Mouse (Mus musculus): Measurements from ENCODE around the gene Fam32a. TPM values are rescaled to one million over a fixed set of nuclear protein-coding genes. Genes with fewer than 3 reads are reported as not detected.
A peak's percentile ranks its signal among the peaks of the same experiment; 100 is the strongest.

Gene Fam32a
- total RNA-seq, 2 experiments from 2014 or later: 7.8 to 9.5 TPM

DNA sequence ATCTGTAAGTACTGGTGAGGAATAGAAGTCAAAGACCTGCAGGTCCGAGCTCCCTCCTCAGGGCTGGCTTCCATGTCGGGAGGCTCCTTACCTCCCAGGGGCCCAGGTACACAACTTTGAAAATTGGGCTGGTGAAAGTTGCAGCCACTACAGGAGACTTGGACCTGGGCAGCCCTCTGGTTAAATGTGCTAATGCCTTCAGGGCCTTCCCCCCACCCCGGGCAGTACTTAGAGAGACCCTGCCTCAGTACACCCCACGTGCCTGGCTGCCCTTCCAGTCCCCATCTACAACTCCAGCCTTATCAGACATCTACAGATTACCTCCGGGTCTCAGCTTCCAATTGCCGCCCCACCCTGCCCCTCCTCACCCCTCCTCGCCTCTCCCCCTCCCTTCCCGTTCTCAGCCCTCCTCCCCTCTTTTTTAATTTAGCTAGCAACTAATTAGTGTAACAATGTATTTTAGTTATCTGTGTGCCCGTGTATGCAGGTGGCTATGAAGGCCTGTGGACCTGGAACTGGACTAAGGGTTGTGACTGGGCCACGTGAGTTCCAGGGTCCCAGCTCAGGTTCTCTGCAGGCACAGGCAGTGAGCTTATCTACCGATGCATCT, 51.6 kb downstream of the Fam32a start:
- intact Hi-C loops (cut with DNase I): no loop called here
- TF ChIP-seq CTCF (IDR thresholded peaks at IDR 0.05): no peak
- no peak for DNase-seq
- no peak overlapping the region for H3K4me3 ChIP-seq
- H3K27ac ChIP-seq: peak overlapping the region; percentile 87

DNA sequence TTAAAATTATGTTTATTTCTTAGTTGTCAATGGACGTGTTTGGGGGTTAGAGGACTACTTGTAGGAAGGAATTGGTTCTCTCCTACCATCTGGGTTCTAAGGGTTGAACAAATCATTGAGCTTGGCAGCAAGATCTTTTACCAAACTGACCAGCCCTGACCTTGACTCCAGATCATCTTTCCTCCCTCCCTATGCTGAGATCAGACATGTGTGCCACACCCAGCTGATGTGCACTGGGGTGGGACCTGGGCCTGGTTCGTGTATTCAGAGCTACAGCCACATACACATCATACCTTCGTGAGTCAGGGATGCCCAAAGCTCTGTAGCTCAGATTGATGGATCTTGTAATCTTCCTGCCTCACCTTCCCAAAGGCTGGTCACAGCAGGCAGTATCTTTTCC, 52.2 kb downstream of the Fam32a start:
- H3K4me3 ChIP-seq: no peak overlapping the region
- H3K27ac ChIP-seq: peak overlapping the region; percentile 87
- no peak for TF ChIP-seq CTCF (IDR thresholded peaks at IDR 0.05)
- intact Hi-C loops (cut with DNase I): no loop called here
- no peak for DNase-seq

DNA sequence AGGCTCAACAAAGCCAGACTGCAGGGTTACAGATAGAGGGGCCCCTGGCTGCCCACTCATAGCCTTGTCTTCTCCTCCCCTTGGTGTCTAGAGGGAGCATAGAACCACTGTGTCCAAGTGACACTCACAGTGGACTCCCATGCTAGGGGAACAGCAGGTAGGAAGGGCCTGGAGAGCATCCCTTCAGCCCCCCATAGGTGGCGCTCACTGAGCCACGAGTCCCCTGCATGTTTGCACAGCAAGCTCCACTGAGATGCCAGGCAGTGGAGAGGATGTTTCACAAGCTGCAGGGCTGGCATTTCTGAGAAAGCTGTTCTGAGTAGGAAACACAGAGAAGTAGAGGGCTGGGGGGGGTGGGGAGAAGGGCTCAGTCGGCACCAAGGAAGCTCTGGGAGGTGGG, 52.8 kb downstream of the Fam32a start:
- H3K27ac ChIP-seq: peak overlapping the region; percentile 87
- H3K4me3 ChIP-seq: no peak overlapping the region
- intact Hi-C loops (cut with DNase I): no loop called here
- DNase-seq: peak; percentile 79
- peak; percentile 71 for TF ChIP-seq CTCF (IDR thresholded peaks at IDR 0.05)

DNA sequence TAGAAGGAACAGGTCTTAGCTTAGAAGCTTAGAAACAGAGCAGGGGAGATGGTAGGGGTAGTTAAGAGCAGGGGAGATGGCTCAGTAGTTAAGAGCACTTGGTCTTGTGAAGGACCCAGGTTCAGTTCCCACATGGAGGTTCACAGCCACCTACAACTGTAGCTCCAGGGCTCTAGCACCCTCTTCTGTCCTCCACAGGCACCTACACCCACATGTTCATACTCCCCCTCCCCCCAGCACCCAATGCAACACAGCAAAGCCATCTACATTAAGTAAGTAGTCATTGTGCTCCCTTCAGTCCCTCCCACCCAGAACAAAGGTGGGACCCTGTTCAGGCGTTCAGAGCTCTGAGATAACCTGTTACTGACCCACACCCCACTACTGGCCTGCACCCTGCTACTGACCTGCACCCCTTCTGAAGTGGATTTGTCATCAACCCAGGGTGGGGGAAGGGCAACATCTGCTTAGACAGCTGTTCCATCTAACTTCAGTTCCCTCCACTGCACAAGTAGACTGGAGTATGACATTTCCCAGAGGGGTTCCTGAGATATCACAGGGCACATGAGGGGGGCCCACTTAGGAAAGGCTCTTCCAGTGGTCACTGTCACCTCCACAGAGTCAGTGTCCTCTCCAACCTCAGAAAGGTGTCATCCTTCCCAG, 53.7 kb downstream of the Fam32a start:
- H3K27ac ChIP-seq: peak overlapping the region; percentile 48
- TF ChIP-seq CTCF (IDR thresholded peaks at IDR 0.05): no peak
- no peak for DNase-seq
- intact Hi-C loops (cut with DNase I): no loop called here
- no peak overlapping the region for H3K4me3 ChIP-seq

DNA sequence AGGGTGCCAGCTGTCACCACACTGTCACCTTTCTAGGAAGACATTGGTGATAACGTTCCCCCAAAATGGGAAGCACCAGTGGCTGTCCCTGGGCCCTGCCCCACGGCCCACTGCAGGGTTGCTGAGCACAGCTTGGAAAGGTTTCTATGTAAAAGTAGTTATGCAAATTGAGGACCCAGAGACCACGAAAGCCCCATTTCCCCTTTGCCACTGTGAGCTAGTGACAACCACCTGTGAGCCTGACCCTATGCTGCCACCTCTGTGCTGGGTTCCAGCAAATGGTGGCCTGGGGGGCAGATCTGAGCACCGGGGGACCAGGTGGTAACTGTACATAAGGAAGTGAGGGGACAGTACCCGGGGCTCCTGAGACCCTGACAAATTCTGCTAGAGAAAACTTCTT, 54.3 kb downstream of the Fam32a start:
- Histone ChIP-seq H3K27ac (no peak overlapping the region), H3K4me3 (no peak overlapping the region)
- intact Hi-C loops (cut with DNase I): no loop called here
- no peak for TF ChIP-seq CTCF (IDR thresholded peaks at IDR 0.05)
- no peak for DNase-seq

Other genes with a start within 250 kb of the Fam32a start
- gene Cyp4f18, start 210.1 kb upstream of the Fam32a start, total RNA-seq (2021): under 1 TPM; 0.31 to 0.47 TPM
- not detected for gene Olfr372, start 178.5 kb upstream of the Fam32a start, total RNA-seq (2021)
- not detected for gene Olfr373, start 136.6 kb upstream of the Fam32a start, total RNA-seq (2021)
- gene Olfr374, start 112.7 kb upstream of the Fam32a start, total RNA-seq (2021): not detected
- gene Tpm4, start 84.8 kb upstream of the Fam32a start, total RNA-seq (2021): 10 to 100 TPM; 22.2 to 44.0 TPM
- 10 to 100 TPM; 10.4 to 11.4 TPM for gene Rab8a, start 58.5 kb upstream of the Fam32a start, total RNA-seq (2021)
- not detected for gene Hsh2d, start 30.1 kb upstream of the Fam32a start, total RNA-seq (2021)
- gene Cib3, start 6.9 kb upstream of the Fam32a start, total RNA-seq (2021): not detected
- gene Gm11034, start 6.1 kb upstream of the Fam32a start, total RNA-seq (2021): not detected
- gene Ap1m1, start 20.3 kb downstream of the Fam32a start, total RNA-seq (2021): 10 to 100 TPM; 25.8 to 26.0 TPM
- gene Gm10282, start 85.5 kb downstream of the Fam32a start, total RNA-seq (2021): 1 to 10 TPM; 2.8 to 4.8 TPM
- gene Klf2, start 99.3 kb downstream of the Fam32a start, total RNA-seq (2021): 10 to 100 TPM in 1 of 2 experiments, 1 to 10 TPM in 1; 9.1 to 38.9 TPM
- 10 to 100 TPM; 25.5 to 27.5 TPM for gene Eps15l1, start 201.7 kb downstream of the Fam32a start, total RNA-seq (2021)
- gene Calr3, start 224.1 kb downstream of the Fam32a start, total RNA-seq (2021): 1 to 10 TPM; 3.1 to 4.2 TPM
- 1 to 10 TPM; 3.3 to 4.8 TPM for gene 1700030K09Rik, start 224.2 kb downstream of the Fam32a start, total RNA-seq (2021)

Measured in gastrocnemius, adult 2 months (tissue).